Mouse (Mus musculus) megakaryocyte, embryonic 14.5 days (primary cell): ENCODE data around the gene Nf2.

ENCODE experiments used
- FLI1 ChIP-seq: IDR thresholded peaks from 2 replicates; pipeline ENCODE4 v1.6.1; 2012; ENCODE audit warnings: low read length, inconsistent platforms, mixed read lengths
- GATA1 ChIP-seq: IDR thresholded peaks from 3 replicates; pipeline ENCODE4 v1.6.1; 2012; ENCODE audit warnings: mixed read lengths, low read length, inconsistent platforms, borderline replicate concordance

DNA sequence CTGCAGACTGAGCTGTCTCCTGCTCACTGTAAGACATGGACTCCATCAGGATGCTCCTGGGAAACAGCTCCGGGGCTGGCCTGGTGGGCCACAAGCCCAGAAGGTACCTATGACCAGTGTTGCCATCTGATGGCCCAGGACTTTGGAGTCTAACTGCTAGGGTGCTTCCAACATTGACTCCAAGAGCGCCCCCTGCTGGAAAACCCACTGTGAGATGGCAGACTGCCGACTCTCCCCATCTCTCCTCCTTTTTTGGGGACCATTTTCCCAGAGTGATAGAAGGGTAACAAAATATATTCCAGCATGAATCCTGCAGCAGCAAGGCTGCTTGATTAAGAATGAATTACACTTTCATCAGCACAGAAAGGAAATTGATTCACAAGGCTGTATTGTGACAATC is 76.4 kb downstream of the Nf2 start:
- TF ChIP-seq FLI1, result no peak
- no peak for TF ChIP-seq GATA1
